Mouse (Mus musculus) heart, postnatal 4 days (tissue): Measurements from ENCODE around the gene Vmn1r155. TPM values are rescaled to one million over a fixed set of nuclear protein-coding genes. Genes with fewer than 3 reads are reported as not detected.
"Not testable (repeated sequence)": the region's sequence is repeated elsewhere in the genome, so short reads cannot be mapped to it uniquely, and the experiment has no call there.

Experiments used
- DNase-seq: peaks from one replicate; pipeline ENCODE4 v3.0.0; 2021
- total RNA-seq, 2 experiments: library from RNA; stranded (reverse); gene quantifications; 2 replicates each; pipeline ENCODE4 v1.2.3; 2021

The Vmn1r155 gene
- not detected for total RNA-seq

DNA sequence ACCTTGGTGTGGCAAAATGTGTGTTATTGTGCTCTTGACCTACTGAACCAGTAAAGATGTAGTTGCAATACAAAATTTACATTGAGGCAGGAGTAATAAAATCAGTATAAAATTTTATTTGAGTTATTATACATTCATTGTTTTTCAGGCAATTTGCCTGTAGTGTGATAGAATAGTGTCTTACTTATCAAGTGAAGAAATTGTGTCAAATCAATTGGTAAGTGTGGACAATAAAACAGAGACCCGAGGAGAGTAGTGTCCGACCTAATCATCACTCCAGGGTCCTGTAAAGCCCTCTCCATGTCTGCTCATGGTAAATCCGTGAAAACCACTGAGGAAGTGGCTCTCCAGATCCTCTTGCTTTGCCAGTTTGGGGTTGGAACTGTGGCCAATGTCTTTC is at the start of gene Vmn1r155:
TSS of gene Vmn1r155 (plus strand) at position 301 of the 400 bp plus-strand sequence.
- not testable (repeated sequence) for DNase-seq

- not testable (repeated sequence) for DNase-seq
Measured at GRCm38 (mm10) chr7:22692217-22692616, 34.4 kb downstream of the Vmn1r155 start, which contains the start of gene Gm8693. TSS of gene Gm8693 (minus strand) at chr7:22692317.

Other genes starting within 250 kb of the Vmn1r155 start
- gene Vmn1r148, start 244.4 kb upstream of the Vmn1r155 start, total RNA-seq = not detected
- not detected for gene Vmn1r149, start 219.8 kb upstream of the Vmn1r155 start, total RNA-seq
- gene Gm10665, start 193.9 kb upstream of the Vmn1r155 start, total RNA-seq = not detected
- not detected for gene Vmn1r151, start 158.3 kb upstream of the Vmn1r155 start, total RNA-seq
- not detected for gene Vmn1r152, start 135.1 kb upstream of the Vmn1r155 start, total RNA-seq
- not detected for gene Gm8677, start 123.1 kb upstream of the Vmn1r155 start, total RNA-seq
- gene Gm4201, start 92.7 kb upstream of the Vmn1r155 start, total RNA-seq = not detected
- not detected for gene Gm4565, start 69.9 kb upstream of the Vmn1r155 start, total RNA-seq
- not detected for gene Gm8693, start 34.3 kb downstream of the Vmn1r155 start, total RNA-seq
- not detected for gene Gm4567, start 61.7 kb downstream of the Vmn1r155 start, total RNA-seq
- not detected for gene Vmn1r157, start 103.7 kb downstream of the Vmn1r155 start, total RNA-seq
- not detected for gene Vmn1r158, start 132.8 kb downstream of the Vmn1r155 start, total RNA-seq
- gene Vmn1r159, start 185.6 kb downstream of the Vmn1r155 start, total RNA-seq = not detected
- gene Vmn1r160, start 213.2 kb downstream of the Vmn1r155 start, total RNA-seq = not detected